Mouse (Mus musculus) regulatory T cell (primary cell): ENCODE data around the gene Vegfb.

ENCODE experiments used
- in situ Hi-C: fragments of 300-600 bp; cut with MboI, MseI; formaldehyde crosslinking; loops from one replicate; pipeline ENCODE4 v1.15.1; 2025; ENCODE audit warnings: high pct_unique_total_duplicates

Vegfb gene

GRCm38 (mm10) chr19:6942764-6943163, 44.7 kb downstream of the Vegfb start:
- in situ Hi-C loops = no loop called here

DNA sequence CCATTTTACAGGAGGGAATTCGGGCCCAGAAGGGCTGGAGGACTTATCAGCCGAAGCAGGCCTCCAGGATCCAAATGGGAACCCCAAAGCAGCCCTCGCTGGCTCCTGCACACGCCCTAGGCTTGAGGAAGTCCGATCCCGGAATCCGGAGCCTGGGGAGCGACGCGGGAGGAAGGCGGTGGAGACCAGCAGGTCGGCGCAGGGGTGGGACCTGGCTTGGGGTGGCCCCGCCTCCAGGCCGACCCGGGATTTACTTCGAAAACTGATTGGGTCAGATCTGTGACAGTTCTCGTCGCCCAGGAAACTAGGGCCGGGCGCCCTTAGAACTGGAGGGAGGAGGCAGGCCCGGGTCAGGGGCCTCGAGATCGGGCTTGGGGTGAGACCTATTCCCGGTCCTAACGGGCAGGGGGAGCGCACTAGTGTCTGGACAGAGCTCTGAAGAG, 45.2 kb downstream of the Vegfb start, which contains the start of gene Gpr137:
Gene Gpr137, minus strand, starts transcription at position 232 of the 443 bp plus-strand sequence.
- in situ Hi-C loops = no loop called here

GRCm38 (mm10) chr19:6941372-6942248, 45.8 kb downstream of the Vegfb start, which contains the start of gene Bad:
Gene Bad (plus strand): TSS chr19:6941861.
- in situ Hi-C loops = no loop called here

DNA sequence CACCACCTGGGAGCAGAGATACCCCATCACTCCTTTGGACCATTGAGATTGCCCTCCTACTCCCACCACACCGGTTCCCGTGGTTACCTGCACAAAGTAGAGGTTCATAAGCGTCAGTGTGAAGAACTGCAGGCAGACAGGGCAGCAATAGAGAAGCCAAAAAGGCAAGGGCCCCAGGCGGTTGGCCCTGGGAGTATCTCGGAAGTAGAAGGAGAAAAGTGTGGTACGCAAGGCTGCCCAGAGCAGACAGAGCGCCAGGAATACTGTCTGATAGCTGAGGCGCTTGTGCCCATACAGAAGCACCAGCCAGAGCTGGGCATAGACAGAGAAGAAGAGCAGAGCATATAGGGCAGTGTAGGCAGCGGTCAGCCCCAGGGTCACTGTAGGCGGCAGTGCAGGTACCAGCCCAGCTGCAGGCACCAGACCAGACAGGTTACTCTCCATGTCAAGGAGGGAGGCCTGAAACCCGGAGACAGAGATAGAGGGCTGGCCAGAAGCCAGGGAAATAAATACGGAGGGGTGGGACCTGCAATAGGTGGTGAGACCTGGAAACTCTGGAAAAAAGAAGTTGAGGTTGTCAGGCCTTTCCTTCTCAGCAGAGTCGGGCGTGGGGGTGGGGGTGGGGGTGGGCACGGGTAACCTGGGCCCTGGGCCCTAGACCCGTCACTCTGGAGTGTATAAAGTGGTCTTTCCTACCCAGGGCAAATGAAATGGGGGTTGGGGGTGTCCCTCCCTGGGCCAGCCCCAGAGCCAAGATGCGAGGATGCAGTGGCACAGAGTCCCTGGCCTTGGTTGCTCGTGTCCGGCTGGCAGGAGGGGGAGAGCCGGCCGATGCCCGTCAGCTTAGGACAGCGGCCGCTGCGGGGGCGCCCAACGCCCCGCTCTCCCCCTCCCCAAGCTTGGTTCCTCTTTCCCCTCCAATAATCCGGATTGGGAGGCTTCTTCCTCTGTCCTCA, 46.8 kb downstream of the Vegfb start:
- in situ Hi-C loops = no loop called here

- in situ Hi-C loops = loop anchor here (5.0 kb wide), 1 partner anchor 78 kb away; the partner anchor contains the start of gene Fermt3
Measured at GRCm38 (mm10) chr19:6939106-6940002, 48.1 kb downstream of the Vegfb start.

- in situ Hi-C loops = loop anchor here (5.0 kb wide), 1 partner anchor 79 kb away; the partner anchor contains the start of gene Fermt3
Measured at GRCm38 (mm10) chr19:6937541-6938465, 49.6 kb downstream of the Vegfb start.

DNA sequence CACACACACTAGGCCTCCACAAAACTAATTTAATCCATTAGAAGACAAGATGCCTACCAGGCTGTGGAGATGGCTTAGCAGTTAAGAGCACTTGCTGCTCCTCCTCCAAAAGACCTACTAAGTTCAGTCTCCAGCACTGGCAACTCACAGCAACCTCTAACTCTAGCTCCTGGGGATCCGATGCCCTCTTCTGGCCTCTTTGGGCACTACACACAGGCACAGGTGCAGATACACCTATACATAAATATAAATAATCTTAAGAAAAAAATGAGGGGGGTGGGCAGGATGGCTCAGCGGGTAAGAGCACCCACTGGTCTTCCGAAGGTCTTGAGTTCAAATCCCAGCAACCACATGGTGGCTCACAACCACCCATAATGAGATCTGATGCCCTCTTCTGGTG, 51.2 kb downstream of the Vegfb start:
- in situ Hi-C loops = loop anchor here (5.0 kb wide), 1 partner anchor 81 kb away; the partner anchor contains the start of gene Fermt3

- in situ Hi-C loops = no loop called here
Measured at GRCm38 (mm10) chr19:6934195-6934977, 53.1 kb downstream of the Vegfb start, which contains the start of gene Kcnk4. Gene Kcnk4 (minus strand): TSS chr19:6934515.

- in situ Hi-C loops = no loop called here
Measured at GRCm38 (mm10) chr19:6933436-6934194, 53.8 kb downstream of the Vegfb start.

DNA sequence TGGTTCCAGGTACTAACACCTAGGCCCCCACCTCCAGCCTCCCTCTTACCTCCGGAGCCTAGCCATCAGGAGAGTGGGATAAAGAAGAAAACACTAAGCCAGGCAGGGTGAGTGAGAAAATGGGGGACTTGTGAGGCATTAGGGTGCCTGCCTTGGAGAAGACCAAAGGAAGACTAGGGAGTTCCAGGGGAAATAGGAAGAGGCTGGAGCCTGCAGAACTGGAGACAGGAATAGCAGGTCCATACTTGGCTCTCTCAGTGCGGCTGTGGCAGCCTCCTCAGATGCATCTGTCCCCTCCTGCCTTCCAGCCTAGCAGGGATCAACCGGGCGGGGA, 54.4 kb downstream of the Vegfb start:
- in situ Hi-C loops = no loop called here
